Mouse (Mus musculus) embryo, embryonic 10 days (tissue): Measurements from ENCODE around the gene Mrpl38.
A peak's percentile ranks its signal among the peaks of the same experiment; 100 is the strongest.

Experiments used
- DNase-seq: peaks from one replicate; pipeline ENCODE4 v3.0.0-alpha.2; 2015; ENCODE audit warnings: low spot score

Mrpl38 gene

GRCm38 (mm10) chr11:116138468-116139138 lies at the start of gene Mrpl38:
Gene Mrpl38 (minus strand): TSS chr11:116138868.
- peak; percentile 98 for DNase-seq

- DNase-seq, result peak; percentile 16
These were observed 48.7 kb upstream of the Mrpl38 start for GRCm38 (mm10) chr11:116187226-116187930.

GRCm38 (mm10) chr11:116186360-116186759 lies 47.7 kb upstream of the Mrpl38 start:
- no peak for DNase-seq

GRCm38 (mm10) chr11:116185836-116186235 lies 47.2 kb upstream of the Mrpl38 start:
- DNase-seq, result no peak

GRCm38 (mm10) chr11:116178411-116179121 lies 39.9 kb upstream of the Mrpl38 start:
- DNase-seq, result no peak

- no peak for DNase-seq
These were observed 37.3 kb upstream of the Mrpl38 start for GRCm38 (mm10) chr11:116176010-116176409.

GRCm38 (mm10) chr11:116174775-116175448 lies 36.2 kb upstream of the Mrpl38 start:
- no peak for DNase-seq

GRCm38 (mm10) chr11:116171959-116172358 lies 33.3 kb upstream of the Mrpl38 start:
- no peak for DNase-seq

- DNase-seq, result no peak
These were observed 31.5 kb upstream of the Mrpl38 start for GRCm38 (mm10) chr11:116170003-116170800.

- DNase-seq, result no peak
These were observed 30.5 kb upstream of the Mrpl38 start for GRCm38 (mm10) chr11:116169214-116169613.

- DNase-seq, result peak; percentile 99
These were observed 29.3 kb upstream of the Mrpl38 start, which contains the start of gene Fbf1 for GRCm38 (mm10) chr11:116167884-116168439. Gene Fbf1 (minus strand): TSS chr11:116168166.

GRCm38 (mm10) chr11:116167232-116167631 lies 28.6 kb upstream of the Mrpl38 start:
- peak; percentile 27 for DNase-seq

- DNase-seq, result no peak
These were observed 24.3 kb upstream of the Mrpl38 start for GRCm38 (mm10) chr11:116163002-116163401.

- DNase-seq, result no peak
These were observed 23.5 kb upstream of the Mrpl38 start for GRCm38 (mm10) chr11:116162146-116162545.

- DNase-seq, result no peak
These were observed 22.6 kb upstream of the Mrpl38 start for GRCm38 (mm10) chr11:116161312-116161711.

- DNase-seq, result no peak
These were observed 12.3 kb upstream of the Mrpl38 start for GRCm38 (mm10) chr11:116150960-116151359.

GRCm38 (mm10) chr11:116149341-116149740 lies 10.7 kb upstream of the Mrpl38 start:
- no peak for DNase-seq

GRCm38 (mm10) chr11:116148761-116149221 lies 10.1 kb upstream of the Mrpl38 start:
- DNase-seq, result no peak

GRCm38 (mm10) chr11:116146294-116146985 lies 7.8 kb upstream of the Mrpl38 start:
- no peak for DNase-seq
